Mouse (Mus musculus) liver, embryonic 15.5 days (tissue): ENCODE data around the gene Thbs2. TPM values are rescaled to one million over a fixed set of nuclear protein-coding genes. Genes with fewer than 3 reads are reported as not detected.
"Not testable (repeated sequence)": the region's sequence is repeated elsewhere in the genome, so short reads cannot be mapped to it uniquely, and the experiment has no call there.

Experiments used
- ATAC-seq: fragments of 200-750 bp; cut with Nextera tagmentation; 2 replicates; pipeline ENCODE4 v1.8.0; 2017; ENCODE audit warnings: moderate number of reproducible peaks, mild to moderate bottlenecking, moderate library complexity; ENCODE audit not compliant: insufficient read depth
- H3K27ac ChIP-seq: fragments of 300-500 bp; sonication (generic); replicated peaks from 2 replicates; pipeline ENCODE4 v1.5.1; 2015; ENCODE audit warnings: mild to moderate bottlenecking, inconsistent platforms
- H3K27me3 ChIP-seq: fragments of 300-500 bp; sonication (generic); 2 replicates; pipeline ENCODE4 v1.6.1; 2015; ENCODE audit warnings: mild to moderate bottlenecking, inconsistent platforms
- H3K36me3 ChIP-seq: fragments of 300-500 bp; sonication (generic); replicated peaks from 2 replicates; pipeline ENCODE4 v1.6.1; 2015; ENCODE audit warnings: moderate library complexity, mild to moderate bottlenecking, inconsistent platforms
- H3K4me1 ChIP-seq: fragments of 300-500 bp; sonication (generic); replicated peaks from 2 replicates; pipeline ENCODE4 v1.6.1; 2015; ENCODE audit warnings: inconsistent platforms
- H3K4me2 ChIP-seq: fragments of 300-500 bp; sonication (generic); 2 replicates; pipeline ENCODE4 v1.6.1; 2015; ENCODE audit warnings: moderate library complexity, mild to moderate bottlenecking, inconsistent platforms
- H3K4me3 ChIP-seq: fragments of 300-500 bp; sonication (generic); replicated peaks from 2 replicates; pipeline ENCODE4 v1.5.1; 2015; ENCODE audit warnings: mild to moderate bottlenecking, inconsistent platforms
- H3K9ac ChIP-seq: fragments of 300-500 bp; sonication (generic); 2 replicates; pipeline ENCODE4 v1.6.1; 2015; ENCODE audit warnings: moderate library complexity, mild to moderate bottlenecking, inconsistent platforms
- H3K9me3 ChIP-seq: fragments of 300-500 bp; sonication (generic); replicated peaks from 2 replicates; pipeline ENCODE4 v1.6.1; 2016; ENCODE audit warnings: inconsistent platforms
- WGBS: fragments of 180-500 bp; shearing (Covaris S2); methylation state at CpG from one replicate; pipeline ENCODE4 v1.1.7; 2015; ENCODE audit warnings: mixed read lengths; ENCODE audit not compliant: insufficient replicate concordance; 5-methylcytosine and 5-hydroxymethylcytosine counted together
- polyA plus RNA-seq: library from polyadenylated mRNA; unstranded; fragments of >200 nt; fragmentation: Nextera tagmentation; extraction: Ambion mirVana; gene quantifications from 2 replicates; pipeline ENCODE4 v1.2.1, GENCODE M21; 2015

Gene Thbs2
- polyA plus RNA-seq, 1 experiment from 2014 or later = 1.9 TPM

GRCm38 (mm10) chr17:14635546-14636323, 58.3 kb downstream of the Thbs2 start:
- H3K4me2 ChIP-seq = no peak overlapping the region
- no peaks in the 10 kb centered on the region for H3K9me3 ChIP-seq
- H3K27me3 ChIP-seq = no peaks in the 10 kb centered on the region
- no peaks in the 10 kb centered on the region for H3K36me3 ChIP-seq
- no peaks in the 10 kb centered on the region for H3K4me1 ChIP-seq
- H3K4me3 ChIP-seq = no peak overlapping the region
- WGBS = 68% methylated on average over 8 of the region's 8 CpGs
- no peak for ATAC-seq
- H3K9ac ChIP-seq = no peak overlapping the region
- no peak overlapping the region for H3K27ac ChIP-seq

GRCm38 (mm10) chr17:14628901-14629300, 65.1 kb downstream of the Thbs2 start:
- Histone ChIP-seq H3K27me3 (no peaks in the 10 kb centered on the region), H3K9me3 (no peaks in the 10 kb centered on the region), H3K4me1 (no peaks in the 10 kb centered on the region), H3K4me2 (no peak overlapping the region), H3K36me3 (no peaks in the 10 kb centered on the region), H3K4me3 (no peak overlapping the region), H3K27ac (no peak overlapping the region), H3K9ac (no peak overlapping the region)
- WGBS = 51% methylated on average over 4 of the region's 4 CpGs
- no peak for ATAC-seq

DNA sequence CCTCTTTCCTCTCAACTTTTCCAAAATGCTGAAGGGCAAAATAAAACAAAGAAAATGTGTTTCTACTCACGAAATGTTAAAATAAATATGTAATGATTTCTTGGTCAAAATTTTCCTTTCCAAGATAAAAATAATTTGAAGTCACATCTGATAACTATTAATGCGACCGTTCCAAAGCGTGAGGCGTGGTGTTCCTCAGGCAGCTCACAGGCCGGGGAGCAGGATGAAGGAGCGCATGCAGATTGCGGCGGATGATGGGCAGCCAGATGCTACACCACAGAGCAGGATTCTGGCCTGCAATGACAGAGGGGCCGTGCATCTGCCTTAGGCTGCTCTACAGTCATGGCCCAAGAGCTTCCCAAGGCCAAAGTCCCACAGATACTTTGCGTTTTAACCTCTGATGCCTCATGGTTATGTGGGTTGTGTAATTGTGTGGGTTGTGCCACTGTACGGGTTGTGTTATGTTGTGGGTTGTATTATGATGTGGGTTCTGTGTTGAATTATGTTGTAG, 66.2 kb downstream of the Thbs2 start:
- no peak for ATAC-seq
- H3K27ac ChIP-seq = no peak overlapping the region
- H3K9ac ChIP-seq = no peak overlapping the region
- 73% methylated on average over 12 of the region's 12 CpGs for WGBS
- no peaks in the 10 kb centered on the region for H3K4me1 ChIP-seq
- H3K36me3 ChIP-seq = no peaks in the 10 kb centered on the region
- no peak overlapping the region for H3K4me2 ChIP-seq
- no peak overlapping the region for H3K4me3 ChIP-seq
- no peaks in the 10 kb centered on the region for H3K27me3 ChIP-seq
- H3K9me3 ChIP-seq = no peaks in the 10 kb centered on the region

GRCm38 (mm10) chr17:14624433-14624832, 69.6 kb downstream of the Thbs2 start:
- Histone ChIP-seq H3K27me3 (no peaks in the 10 kb centered on the region), H3K9ac (no peak overlapping the region), H3K9me3 (no peaks in the 10 kb centered on the region), H3K27ac (no peak overlapping the region), H3K4me3 (no peak overlapping the region), H3K4me2 (no peak overlapping the region), H3K4me1 (no peaks in the 10 kb centered on the region), H3K36me3 (no peaks in the 10 kb centered on the region)
- 51% methylated on average over 8 of the region's 8 CpGs for WGBS
- no peak for ATAC-seq

DNA sequence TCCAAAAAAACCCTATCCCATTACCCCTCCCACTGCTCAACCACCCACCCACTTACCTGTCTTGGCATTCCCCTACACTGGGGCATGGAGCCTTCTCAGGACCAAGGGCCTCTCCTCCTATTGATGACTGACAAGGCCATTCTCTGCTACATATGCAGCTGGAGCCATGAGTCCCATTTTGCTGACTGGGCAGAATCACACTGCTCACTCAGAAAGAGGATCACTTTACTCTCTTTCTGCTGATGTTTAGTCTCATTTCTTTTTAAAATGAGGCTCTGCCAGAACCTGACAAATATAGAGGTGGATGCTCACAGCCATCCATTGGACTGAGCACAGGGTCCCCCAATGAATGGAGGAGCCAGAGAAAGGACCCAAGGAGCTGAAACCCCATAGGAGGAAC, 73.0 kb downstream of the Thbs2 start:
- H3K4me1 ChIP-seq, H3K9me3 ChIP-seq, H3K4me2 ChIP-seq, H3K27ac ChIP-seq, H3K36me3 ChIP-seq, H3K4me3 ChIP-seq, H3K9ac ChIP-seq, ATAC-seq, H3K27me3 ChIP-seq: not testable (repeated sequence)

GRCm38 (mm10) chr17:14620037-14620436, 74.0 kb downstream of the Thbs2 start:
- Histone ChIP-seq H3K4me2 (no peak overlapping the region), H3K9ac (no peak overlapping the region), H3K4me3 (no peak overlapping the region), H3K9me3 (no peaks in the 10 kb centered on the region), H3K27ac (no peak overlapping the region), H3K36me3 (no peaks in the 10 kb centered on the region), H3K27me3 (no peaks in the 10 kb centered on the region), H3K4me1 (no peaks in the 10 kb centered on the region)
- 56% methylated on average over 3 of the region's 3 CpGs for WGBS
- ATAC-seq = no peak

DNA sequence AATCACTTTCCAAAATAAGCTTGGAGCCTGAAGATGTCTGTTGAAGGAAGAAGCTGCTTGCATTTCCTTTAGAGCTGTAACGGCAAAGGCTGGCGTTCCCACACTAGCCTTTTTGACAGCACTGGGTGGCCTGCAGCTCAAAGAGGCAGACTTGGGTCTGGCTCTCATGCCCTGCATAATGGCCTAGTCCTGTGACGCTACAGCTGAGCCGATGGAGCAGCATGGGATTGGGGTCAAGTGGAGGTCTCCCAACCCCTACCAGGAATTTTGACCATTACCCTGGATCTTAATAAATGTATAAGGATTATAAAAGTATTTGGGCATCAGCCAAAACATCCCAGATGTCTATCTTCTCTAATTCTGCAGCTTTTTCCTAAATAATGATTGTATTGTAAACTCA, 75.0 kb downstream of the Thbs2 start:
- Histone ChIP-seq H3K27ac (no peak overlapping the region), H3K27me3 (no peaks in the 10 kb centered on the region), H3K9ac (no peak overlapping the region), H3K4me2 (no peak overlapping the region), H3K4me1 (no peaks in the 10 kb centered on the region), H3K4me3 (no peak overlapping the region), H3K36me3 (no peaks in the 10 kb centered on the region), H3K9me3 (no peaks in the 10 kb centered on the region)
- WGBS = 61% methylated on average over 4 of the region's 4 CpGs
- no peak for ATAC-seq

Other genes with a start within 250 kb of the Thbs2 start
- 0.98 and 0.99 TPM in 2 replicates for gene Wdr27, start 248.9 kb upstream of the Thbs2 start, polyA plus RNA-seq
- 11.9 and 12.2 TPM in 2 replicates for gene 1600012H06Rik, start 248.9 kb upstream of the Thbs2 start, polyA plus RNA-seq